Mouse (Mus musculus) hindbrain, embryonic 12.5 days (tissue): ENCODE data around the gene Wipi2. TPM values are rescaled to one million over a fixed set of nuclear protein-coding genes. Genes with fewer than 3 reads are reported as not detected.

Source experiments
- ATAC-seq: fragments of 200-750 bp; cut with Nextera tagmentation; 2 replicates; pipeline ENCODE4 v1.8.0; 2017; ENCODE audit warnings: moderate TSS enrichment; ENCODE audit not compliant: low FRiP score
- H3K27ac ChIP-seq: fragments of 300-500 bp; sonication (generic); 2 replicates; pipeline ENCODE4 v1.5.1; 2016; ENCODE audit warnings: mild to moderate bottlenecking
- H3K27me3 ChIP-seq: fragments of 300-500 bp; sonication (generic); 2 replicates; pipeline ENCODE4 v1.6.1; 2016; ENCODE audit warnings: mild to moderate bottlenecking
- H3K36me3 ChIP-seq: fragments of 300-500 bp; sonication (generic); 2 replicates; pipeline ENCODE4 v1.6.1; 2016; ENCODE audit warnings: mild to moderate bottlenecking
- H3K4me1 ChIP-seq: fragments of 300-500 bp; sonication (generic); 2 replicates; pipeline ENCODE4 v1.6.1; 2016
- H3K4me2 ChIP-seq: fragments of 300-500 bp; sonication (generic); replicated peaks from 2 replicates; pipeline ENCODE4 v1.6.1; 2016; ENCODE audit warnings: mild to moderate bottlenecking
- H3K4me3 ChIP-seq: fragments of 300-500 bp; sonication (generic); 2 replicates; pipeline ENCODE4 v1.5.1; 2016; ENCODE audit warnings: mild to moderate bottlenecking
- H3K9ac ChIP-seq: fragments of 300-500 bp; sonication (generic); 2 replicates; pipeline ENCODE4 v1.6.1; 2016; ENCODE audit warnings: mild to moderate bottlenecking, moderate library complexity
- H3K9me3 ChIP-seq: fragments of 300-500 bp; sonication (generic); replicated peaks from 2 replicates; pipeline ENCODE4 v1.6.1; 2016; ENCODE audit warnings: mild to moderate bottlenecking
- WGBS: fragments of 180-500 bp; shearing (Covaris S2); methylation state at CpG from one replicate; pipeline ENCODE4 v1.1.7; 2016; 5-methylcytosine and 5-hydroxymethylcytosine counted together
- polyA plus RNA-seq: library from polyadenylated mRNA; unstranded; fragments of >200 nt; fragmentation: Nextera tagmentation; extraction: Ambion mirVana; gene quantifications from 2 replicates; pipeline ENCODE4 v1.2.1, GENCODE M21; 2016

Wipi2 gene
- polyA plus RNA-seq, 1 experiment from 2014 or later, result 63.8 TPM

GRCm38 (mm10) chr5:142673082-142673481, 45.6 kb downstream of the Wipi2 start:
- 28% methylated on average over 5 of the region's 5 CpGs for WGBS
- Histone ChIP-seq H3K27ac (no peak overlapping the region), H3K9ac (no peak overlapping the region), H3K9me3 (no peaks in the 10 kb centered on the region), H3K36me3 (peaks cover 26% of the 10 kb centered on the region), H3K4me1 (peaks cover 4% of the 10 kb centered on the region; the same call in 1 of the 2 replicates), H3K4me2 (no peak overlapping the region), H3K27me3 (no peaks in the 10 kb centered on the region), H3K4me3 (no peak overlapping the region)
- peak; percentile 78 for ATAC-seq

GRCm38 (mm10) chr5:142678141-142678571, 50.7 kb downstream of the Wipi2 start:
- 63% methylated on average over 7 of the region's 7 CpGs for WGBS
- Histone ChIP-seq H3K27ac (peak overlapping the region; percentile 8; the same call in 1 of the 2 replicates), H3K4me2 (no peak overlapping the region), H3K27me3 (no peaks in the 10 kb centered on the region), H3K36me3 (no peaks in the 10 kb centered on the region), H3K9me3 (0 out of 2 replicates have a peak, but pooled peaks cover 8% of the 10 kb centered on the region), H3K4me1 (peaks cover 1% of the 10 kb centered on the region; the same call in 1 of the 2 replicates), H3K9ac (no peak overlapping the region), H3K4me3 (no peak overlapping the region)
- ATAC-seq, result no peak

- Histone ChIP-seq H3K4me1 (no peaks in the 10 kb centered on the region), H3K9ac (no peak overlapping the region), H3K27ac (no peak overlapping the region), H3K9me3 (0 out of 2 replicates have a peak, but pooled peaks cover 11% of the 10 kb centered on the region), H3K4me2 (no peak overlapping the region), H3K4me3 (no peak overlapping the region), H3K36me3 (no peaks in the 10 kb centered on the region), H3K27me3 (no peaks in the 10 kb centered on the region)
- no peak for ATAC-seq
- 96% methylated on average over 1 of the region's 1 CpGs for WGBS
Observed at GRCm38 (mm10) chr5:142679065-142679464, 51.6 kb downstream of the Wipi2 start.

GRCm38 (mm10) chr5:142681911-142682310, 54.4 kb downstream of the Wipi2 start:
- H3K27ac ChIP-seq, result no peak overlapping the region
- 84% methylated on average over 3 of the region's 3 CpGs for WGBS
- H3K4me2 ChIP-seq, result no peak overlapping the region
- ATAC-seq, result no peak
- no peaks in the 10 kb centered on the region for H3K4me1 ChIP-seq
- no peaks in the 10 kb centered on the region for H3K36me3 ChIP-seq
- H3K9ac ChIP-seq, result no peak overlapping the region
- H3K27me3 ChIP-seq, result no peaks in the 10 kb centered on the region
- H3K4me3 ChIP-seq, result no peak overlapping the region
- H3K9me3 ChIP-seq, result 0 out of 2 replicates have a peak, but pooled peaks cover 11% of the 10 kb centered on the region

GRCm38 (mm10) chr5:142682529-142682928, 55.0 kb downstream of the Wipi2 start:
- Histone ChIP-seq H3K27ac (no peak overlapping the region), H3K9ac (no peak overlapping the region), H3K4me2 (no peak overlapping the region), H3K27me3 (no peaks in the 10 kb centered on the region), H3K36me3 (no peaks in the 10 kb centered on the region), H3K4me1 (no peaks in the 10 kb centered on the region), H3K4me3 (no peak overlapping the region), H3K9me3 (0 out of 2 replicates have a peak, but pooled peaks cover 11% of the 10 kb centered on the region)
- ATAC-seq, result no peak
- 83% methylated on average over 5 of the region's 5 CpGs for WGBS

GRCm38 (mm10) chr5:142688866-142689265, 61.4 kb downstream of the Wipi2 start:
- no peak for ATAC-seq
- H3K4me2 ChIP-seq, result no peak overlapping the region

GRCm38 (mm10) chr5:142690343-142690742, 62.8 kb downstream of the Wipi2 start:
- H3K4me3 ChIP-seq, result no peak overlapping the region
- no peak overlapping the region for H3K27ac ChIP-seq
- H3K4me2 ChIP-seq, result no peak overlapping the region
- H3K9ac ChIP-seq, result no peak overlapping the region
- 79% methylated on average over 3 of the region's 3 CpGs for WGBS
- H3K36me3 ChIP-seq, result no peaks in the 10 kb centered on the region
- H3K9me3 ChIP-seq, result no peaks in the 10 kb centered on the region
- H3K27me3 ChIP-seq, result no peaks in the 10 kb centered on the region; the same call in 1 of the 2 replicates
- peaks cover 13% of the 10 kb centered on the region for H3K4me1 ChIP-seq
- no peak for ATAC-seq

More at GRCm38 (mm10) chr5:142688866-142689265, 61.4 kb downstream of the Wipi2 start:
- Histone ChIP-seq H3K27ac (no peak overlapping the region), H3K9ac (no peak overlapping the region), H3K4me1 (peaks cover 8% of the 10 kb centered on the region), H3K36me3 (no peaks in the 10 kb centered on the region), H3K4me3 (no peak overlapping the region), H3K27me3 (no peaks in the 10 kb centered on the region; the same call in 1 of the 2 replicates), H3K9me3 (no peaks in the 10 kb centered on the region)
- WGBS, result 56% methylated on average over 6 of the region's 6 CpGs

- Histone ChIP-seq H3K27ac (no peak within 1 kb of the TSS), H3K36me3 (no peaks in the 10 kb centered on the region), H3K27me3 (no peaks in the 10 kb centered on the region; the same call in 1 of the 2 replicates), H3K4me2 (no peak within 1 kb of the TSS), H3K4me3 (no peak within 1 kb of the TSS), H3K9me3 (no peaks in the 10 kb centered on the region), H3K9ac (no peak within 1 kb of the TSS), H3K4me1 (peaks cover 13% of the 10 kb centered on the region)
- no peak for ATAC-seq
- WGBS, result 61% methylated on average over 14 of the region's 14 CpGs
Observed at GRCm38 (mm10) chr5:142692248-142692647, 64.8 kb downstream of the Wipi2 start, which contains the start of gene Slc29a4. Gene Slc29a4, plus strand, starts transcription at chr5:142692512.

GRCm38 (mm10) chr5:142692971-142693737, 65.7 kb downstream of the Wipi2 start:
- H3K27ac ChIP-seq, result no peak overlapping the region

GRCm38 (mm10) chr5:142693738-142694430, 66.4 kb downstream of the Wipi2 start:
- H3K4me3 ChIP-seq, result no peak overlapping the region
- 48% methylated on average over 8 of the region's 8 CpGs for WGBS
- H3K36me3 ChIP-seq, result no peaks in the 10 kb centered on the region
- no peak for ATAC-seq
- H3K9me3 ChIP-seq, result no peaks in the 10 kb centered on the region
- no peak overlapping the region for H3K9ac ChIP-seq
- peaks cover 13% of the 10 kb centered on the region for H3K4me1 ChIP-seq
- no peak overlapping the region for H3K27ac ChIP-seq
- H3K4me2 ChIP-seq, result no peak overlapping the region
- H3K27me3 ChIP-seq, result peaks cover 5% of the 10 kb centered on the region; the same call in 1 of the 2 replicates

More at GRCm38 (mm10) chr5:142692971-142693737, 65.7 kb downstream of the Wipi2 start:
- Histone ChIP-seq H3K4me2 (no peak overlapping the region), H3K36me3 (no peaks in the 10 kb centered on the region), H3K27me3 (peaks cover 2% of the 10 kb centered on the region; the same call in 1 of the 2 replicates), H3K9me3 (no peaks in the 10 kb centered on the region), H3K4me1 (peaks cover 13% of the 10 kb centered on the region), H3K4me3 (no peak overlapping the region), H3K9ac (no peak overlapping the region)
- ATAC-seq, result no peak
- WGBS, result 68% methylated on average over 12 of the region's 12 CpGs

GRCm38 (mm10) chr5:142694627-142695340, 67.3 kb downstream of the Wipi2 start:
- Histone ChIP-seq H3K4me2 (no peak overlapping the region), H3K4me3 (no peak overlapping the region), H3K27me3 (peaks cover 5% of the 10 kb centered on the region; the same call in 1 of the 2 replicates), H3K9ac (no peak overlapping the region), H3K27ac (0 out of 2 replicates have a peak overlapping the region, but pooled peaks have one; percentile 35), H3K4me1 (peaks cover 13% of the 10 kb centered on the region), H3K36me3 (no peaks in the 10 kb centered on the region), H3K9me3 (no peaks in the 10 kb centered on the region)
- WGBS, result 9% methylated on average over 12 of the region's 12 CpGs
- no peak for ATAC-seq

GRCm38 (mm10) chr5:142696258-142696657, 68.8 kb downstream of the Wipi2 start:
- no peaks in the 10 kb centered on the region for H3K9me3 ChIP-seq
- no peaks in the 10 kb centered on the region for H3K36me3 ChIP-seq
- 24% methylated on average over 6 of the region's 6 CpGs for WGBS
- peaks cover 15% of the 10 kb centered on the region for H3K4me1 ChIP-seq
- H3K4me3 ChIP-seq, result no peak overlapping the region
- no peak overlapping the region for H3K27ac ChIP-seq
- no peak overlapping the region for H3K9ac ChIP-seq
- H3K27me3 ChIP-seq, result peaks cover 18% of the 10 kb centered on the region
- no peak overlapping the region for H3K4me2 ChIP-seq
- no peak for ATAC-seq
